Mouse (Mus musculus) layer of hippocampus, adult 8-10 months (tissue): ENCODE measurements at regions not wholly inside any gene's neighbourhood (a gene's known extent, or its start where the extent isn't known, plus 50 kb on each side); places are given as distances from the start of the nearest gene placed in this dataset.
"Not testable (repeated sequence)": the region's sequence is repeated elsewhere in the genome, so short reads cannot be mapped to it uniquely, and the experiment has no call there.

Experiments
- DNase-seq, 2 experiments: peaks; one replicate each; pipeline ENCODE4 v3.0.0; 2022; ENCODE audit warnings: low spot score in 2 of 2

DNA sequence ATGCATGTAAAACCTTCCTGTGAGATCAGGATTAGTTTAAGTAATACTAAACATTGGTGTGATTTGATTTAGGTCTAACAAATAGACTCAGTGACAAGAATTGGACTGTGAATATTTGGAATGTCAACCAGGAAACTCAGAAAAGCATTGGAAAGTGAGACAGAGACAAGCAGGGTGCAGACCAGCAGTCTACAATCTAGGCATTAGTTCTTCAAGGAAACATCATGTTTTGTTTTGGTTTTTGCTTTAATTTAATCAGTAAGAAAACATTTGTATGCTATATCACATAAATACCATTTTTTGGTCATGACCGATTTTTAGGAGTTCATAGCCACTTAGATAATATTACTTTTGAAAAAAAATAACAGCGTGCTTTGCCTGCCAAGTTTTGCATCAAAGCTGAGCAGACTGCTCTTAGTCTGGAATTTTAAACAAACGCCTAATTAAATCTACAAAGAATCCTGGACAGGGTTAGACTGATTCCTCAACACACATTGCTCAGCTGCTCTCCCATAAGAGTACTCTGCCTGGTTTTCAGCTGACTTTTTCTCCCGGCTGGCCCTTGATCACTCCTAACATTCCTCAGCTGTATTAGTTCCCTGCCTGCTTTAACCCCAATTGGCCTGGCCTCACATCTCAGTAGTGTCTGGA, 396.5 kb upstream of the Kcnh7 start:
- no peak for DNase-seq

- DNase-seq, result no peak
Measured at GRCm38 (mm10) chr2:63575172-63575571, 391.1 kb upstream of the Kcnh7 start.

- no peak for DNase-seq
Measured at GRCm38 (mm10) chr2:63574008-63574703, 390.1 kb upstream of the Kcnh7 start.

- no peak for DNase-seq
Measured at GRCm38 (mm10) chr2:63573015-63573807, 389.1 kb upstream of the Kcnh7 start.

DNA sequence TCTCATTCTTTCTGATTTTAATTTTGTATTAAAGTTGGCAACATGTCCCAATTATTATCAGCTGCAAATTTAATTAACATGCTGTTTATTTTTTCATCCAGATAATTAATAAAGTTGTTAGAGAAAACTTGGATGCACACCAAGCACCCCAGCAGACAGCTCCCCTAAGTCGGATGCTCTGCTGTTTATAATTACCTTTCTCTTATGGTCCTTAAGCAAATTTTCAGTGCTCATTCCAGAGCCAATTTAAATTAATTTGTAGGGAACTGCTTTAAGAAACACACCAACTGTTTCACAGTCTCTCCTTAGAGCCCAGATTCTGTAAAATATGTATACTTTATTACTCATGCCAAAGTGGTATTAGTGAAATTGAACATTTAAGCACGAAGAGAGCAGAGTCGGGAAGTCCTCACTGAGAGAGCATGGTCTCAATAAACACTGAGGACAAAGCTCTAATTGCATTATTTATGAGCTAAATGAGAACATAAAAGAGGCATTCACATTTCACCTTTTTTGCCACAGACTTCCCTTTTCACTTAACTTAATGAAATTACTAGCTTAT, 372.9 kb upstream of the Kcnh7 start:
- no peak for DNase-seq

GRCm38 (mm10) chr2:63541836-63542235, 357.7 kb upstream of the Kcnh7 start:
- not testable (repeated sequence) for DNase-seq

- DNase-seq, result no peak
Measured at GRCm38 (mm10) chr2:63518534-63518933, 334.4 kb upstream of the Kcnh7 start.

- no peak for DNase-seq
Measured at GRCm38 (mm10) chr2:63513554-63514226, 329.6 kb upstream of the Kcnh7 start.

DNA sequence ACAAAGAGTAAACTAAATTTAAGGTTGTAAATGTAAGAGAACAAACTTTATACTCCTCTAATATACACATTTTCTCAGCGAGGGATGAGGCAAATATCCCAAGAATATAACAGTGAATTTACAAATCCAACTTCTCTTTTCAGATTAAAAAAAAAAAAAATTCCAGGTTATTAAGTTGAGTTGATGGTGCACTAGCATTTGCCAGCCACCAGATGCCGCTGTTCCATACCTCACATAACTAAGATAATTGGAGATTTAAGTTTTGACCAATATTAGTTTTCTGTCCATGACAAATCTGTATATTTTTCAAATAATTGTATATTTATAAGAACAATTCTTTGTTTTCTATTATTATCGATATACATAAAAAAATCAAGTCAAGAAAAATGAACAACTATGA, 319.9 kb upstream of the Kcnh7 start:
- no peak for DNase-seq

- no peak for DNase-seq
Measured at GRCm38 (mm10) chr2:63476411-63476810, 292.3 kb upstream of the Kcnh7 start.

- DNase-seq, result no peak
Measured at GRCm38 (mm10) chr2:63475255-63475654, 291.2 kb upstream of the Kcnh7 start.

DNA sequence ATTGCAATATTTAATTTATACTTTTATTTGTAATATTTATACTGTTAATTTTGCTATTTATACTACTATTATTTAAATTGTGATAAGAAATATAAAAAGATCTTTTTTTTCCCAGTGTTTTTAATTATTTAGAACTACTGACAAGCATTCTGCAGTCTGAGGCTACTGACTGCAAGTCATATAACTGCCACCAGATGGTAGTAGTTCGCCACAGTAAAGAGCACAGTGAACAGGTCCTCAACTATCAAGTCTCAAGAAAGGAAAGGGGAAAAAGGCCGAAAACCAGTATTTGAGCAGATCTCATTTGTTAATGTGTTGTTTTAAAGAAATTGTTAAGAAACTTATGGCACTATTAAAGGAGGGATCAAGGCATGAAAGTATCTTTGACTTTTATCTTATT, 289.6 kb upstream of the Kcnh7 start:
- DNase-seq, result peak; percentile 30 to 62

GRCm38 (mm10) chr2:63472248-63472647, 288.2 kb upstream of the Kcnh7 start:
- no peak for DNase-seq

- no peak for DNase-seq
Measured at GRCm38 (mm10) chr2:63459112-63459511, 275.0 kb upstream of the Kcnh7 start.

DNA sequence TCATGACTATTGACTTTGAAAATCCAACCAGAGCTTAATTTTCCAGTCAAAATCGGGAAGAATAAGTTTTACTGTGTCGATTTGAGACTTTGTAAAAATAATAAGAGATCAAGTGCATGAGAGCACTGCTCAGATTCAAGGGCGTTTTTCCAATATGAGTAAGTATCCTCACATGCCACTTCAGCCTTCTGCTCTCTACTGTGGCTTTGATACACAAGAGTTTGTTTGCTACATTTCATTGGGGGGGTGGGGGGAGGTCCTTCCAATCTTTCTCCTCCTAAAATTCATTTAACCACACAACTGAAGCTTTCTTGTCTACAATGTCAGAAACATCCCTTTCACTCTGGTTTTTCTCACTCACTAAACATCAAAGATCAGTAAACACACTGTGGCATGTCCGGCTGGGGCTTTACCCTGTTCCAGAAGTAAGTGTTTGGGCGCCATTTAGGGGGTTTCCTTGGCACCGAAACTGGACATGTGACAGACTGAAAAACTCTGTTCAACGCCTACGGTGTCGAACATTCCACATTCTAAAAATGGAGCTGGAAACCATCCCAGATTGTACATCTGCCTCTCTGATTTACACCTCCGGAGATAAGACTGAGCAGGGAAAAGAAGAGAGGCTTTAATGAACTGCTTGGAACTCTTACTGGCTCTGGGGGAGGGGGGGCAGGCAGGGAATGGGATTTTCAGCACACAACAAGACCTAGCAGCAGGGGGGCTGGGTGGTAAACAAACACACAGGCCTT, 270.4 kb upstream of the Kcnh7 start:
- DNase-seq, result peak; percentile 49 to 53

DNA sequence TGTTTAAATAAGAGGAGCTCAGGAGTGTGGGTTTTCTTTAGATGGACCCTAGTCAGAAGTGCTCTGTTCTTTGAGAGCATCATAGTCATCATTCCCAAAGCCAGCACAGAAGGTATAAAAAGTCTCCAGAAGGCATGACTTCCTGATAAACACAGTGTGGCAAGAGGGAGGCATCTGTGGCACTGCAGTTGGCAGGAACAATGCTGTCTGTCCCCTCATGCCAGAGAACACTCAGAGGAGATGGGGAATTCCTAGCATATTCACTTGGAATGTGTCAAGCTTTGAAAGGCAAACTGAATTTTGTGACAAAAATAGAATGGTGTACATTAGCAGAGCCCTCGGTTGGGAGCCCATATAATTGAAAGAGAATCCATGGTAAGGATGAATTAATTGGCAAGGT, 268.8 kb upstream of the Kcnh7 start:
- peak; percentile 41 to 51 for DNase-seq

GRCm38 (mm10) chr2:63452164-63452563, 268.1 kb upstream of the Kcnh7 start:
- no peak for DNase-seq

- DNase-seq, result no peak
Measured at GRCm38 (mm10) chr2:63434327-63434726, 250.2 kb upstream of the Kcnh7 start.

- DNase-seq, result no peak
Measured at GRCm38 (mm10) chr2:63405405-63405804, 221.3 kb upstream of the Kcnh7 start.
